Mouse (Mus musculus) embryonic facial prominence, embryonic 15.5 days (tissue): ENCODE data around the gene Intu. TPM values are rescaled to one million over a fixed set of nuclear protein-coding genes. Genes with fewer than 3 reads are reported as not detected.

ENCODE experiments used
- ATAC-seq: fragments of 200-750 bp; cut with Nextera tagmentation; 2 replicates; pipeline ENCODE4 v1.8.0; 2017; ENCODE audit warnings: low read depth, moderate TSS enrichment; ENCODE audit not compliant: insufficient number of reproducible peaks, low FRiP score, low TSS enrichment
- H3K27ac ChIP-seq: fragments of 300-500 bp; sonication (generic); replicated peaks from 2 replicates; pipeline ENCODE4 v1.5.1; 2015; ENCODE audit warnings: mild to moderate bottlenecking, inconsistent platforms
- H3K27me3 ChIP-seq: fragments of 300-500 bp; sonication (generic); 2 replicates; pipeline ENCODE4 v1.6.1; 2015; ENCODE audit warnings: inconsistent platforms
- H3K36me3 ChIP-seq: fragments of 300-500 bp; sonication (generic); 2 replicates; pipeline ENCODE4 v1.6.1; 2015; ENCODE audit warnings: mild to moderate bottlenecking, inconsistent platforms
- H3K4me1 ChIP-seq: fragments of 300-500 bp; sonication (generic); 2 replicates; pipeline ENCODE4 v1.6.1; 2015; ENCODE audit warnings: inconsistent platforms
- H3K4me2 ChIP-seq: fragments of 300-500 bp; sonication (generic); replicated peaks from 2 replicates; pipeline ENCODE4 v1.6.1; 2015; ENCODE audit warnings: mild to moderate bottlenecking, inconsistent platforms
- H3K4me3 ChIP-seq: fragments of 300-500 bp; sonication (generic); replicated peaks from 2 replicates; pipeline ENCODE4 v1.5.1; 2015; ENCODE audit warnings: mild to moderate bottlenecking, inconsistent platforms
- H3K9ac ChIP-seq: fragments of 300-500 bp; sonication (generic); 2 replicates; pipeline ENCODE4 v1.6.1; 2015; ENCODE audit warnings: inconsistent platforms
- H3K9me3 ChIP-seq: fragments of 300-500 bp; sonication (generic); replicated peaks from 2 replicates; pipeline ENCODE4 v1.6.1; 2016; ENCODE audit warnings: inconsistent platforms
- WGBS: fragments of 180-500 bp; shearing (Covaris S2); methylation state at CpG from one replicate; pipeline ENCODE4 v1.1.7; 2015; 5-methylcytosine and 5-hydroxymethylcytosine counted together
- polyA plus RNA-seq: library from polyadenylated mRNA; unstranded; fragments of >200 nt; fragmentation: Nextera tagmentation; extraction: Ambion mirVana; gene quantifications from 2 replicates; pipeline ENCODE4 v1.2.1, GENCODE M21; 2015

Gene Intu
- polyA plus RNA-seq, 1 experiment from 2014 or later: 3.1 TPM

GRCm38 (mm10) chr3:40685855-40686515, 154.9 kb downstream of the Intu start:
- Histone ChIP-seq H3K9ac (no peak overlapping the region), H3K4me2 (no peak overlapping the region), H3K36me3 (0 out of 2 replicates have a peak, but pooled peaks cover under 1% of the 10 kb centered on the region), H3K27ac (no peak overlapping the region), H3K27me3 (no peaks in the 10 kb centered on the region), H3K9me3 (no peaks in the 10 kb centered on the region), H3K4me1 (peaks cover 14% of the 10 kb centered on the region), H3K4me3 (no peak overlapping the region)
- no peak for ATAC-seq
- WGBS: 11% methylated on average over 3 of the region's 3 CpGs

DNA sequence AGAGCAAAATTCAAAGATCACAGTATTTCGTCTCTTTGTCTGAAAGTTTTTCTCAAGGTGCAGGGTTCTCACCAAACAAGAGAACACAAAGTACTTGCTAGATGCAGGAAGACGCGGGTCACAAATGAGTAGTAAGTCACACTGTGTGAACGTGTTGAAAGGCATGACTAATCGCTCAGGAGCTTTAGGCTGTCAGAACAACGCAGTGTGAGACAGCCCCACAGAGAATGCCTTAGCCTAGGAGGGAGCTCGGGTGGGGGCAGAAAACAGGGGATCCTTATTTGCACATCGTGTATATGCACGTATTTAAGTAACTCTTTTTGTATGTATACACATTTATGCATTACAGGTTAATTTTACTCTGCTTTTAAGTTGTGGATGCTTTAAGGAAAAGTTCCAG, 155.8 kb downstream of the Intu start:
- WGBS: 18% methylated on average over 9 of the region's 9 CpGs
- Histone ChIP-seq H3K27me3 (no peaks in the 10 kb centered on the region), H3K4me1 (peaks cover 14% of the 10 kb centered on the region), H3K9me3 (no peaks in the 10 kb centered on the region), H3K4me2 (no peak overlapping the region), H3K4me3 (no peak overlapping the region), H3K27ac (0 out of 2 replicates have a peak overlapping the region, but pooled peaks have one; percentile 17), H3K9ac (no peak overlapping the region), H3K36me3 (no peaks in the 10 kb centered on the region)
- no peak for ATAC-seq

DNA sequence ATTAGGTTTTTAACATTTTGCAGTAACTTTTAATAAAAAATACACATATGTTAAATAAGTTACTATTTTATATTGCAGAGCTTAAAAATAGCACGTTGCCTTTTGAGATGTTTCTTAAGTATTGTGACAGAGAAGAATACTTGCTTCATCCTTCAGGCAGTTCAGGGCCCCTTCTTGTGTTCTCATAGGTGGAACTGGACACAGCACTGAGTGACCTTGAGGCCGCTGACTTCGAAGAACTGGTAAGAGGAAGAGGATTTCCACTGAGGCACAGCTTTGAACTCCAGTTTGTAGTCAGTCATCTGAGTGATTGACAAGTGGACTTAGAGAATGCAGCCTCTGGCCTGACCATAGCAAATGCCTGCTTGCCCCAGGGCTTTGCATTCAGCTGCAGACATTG, 156.5 kb downstream of the Intu start:
- H3K27ac ChIP-seq: no peak overlapping the region
- no peaks in the 10 kb centered on the region for H3K36me3 ChIP-seq
- H3K9me3 ChIP-seq: no peaks in the 10 kb centered on the region
- H3K9ac ChIP-seq: no peak overlapping the region
- peaks cover 14% of the 10 kb centered on the region for H3K4me1 ChIP-seq
- ATAC-seq: no peak
- H3K4me3 ChIP-seq: no peak overlapping the region
- no peak overlapping the region for H3K4me2 ChIP-seq
- 56% methylated on average over 3 of the region's 3 CpGs for whole genome bisulfite sequencing
- H3K27me3 ChIP-seq: no peaks in the 10 kb centered on the region

DNA sequence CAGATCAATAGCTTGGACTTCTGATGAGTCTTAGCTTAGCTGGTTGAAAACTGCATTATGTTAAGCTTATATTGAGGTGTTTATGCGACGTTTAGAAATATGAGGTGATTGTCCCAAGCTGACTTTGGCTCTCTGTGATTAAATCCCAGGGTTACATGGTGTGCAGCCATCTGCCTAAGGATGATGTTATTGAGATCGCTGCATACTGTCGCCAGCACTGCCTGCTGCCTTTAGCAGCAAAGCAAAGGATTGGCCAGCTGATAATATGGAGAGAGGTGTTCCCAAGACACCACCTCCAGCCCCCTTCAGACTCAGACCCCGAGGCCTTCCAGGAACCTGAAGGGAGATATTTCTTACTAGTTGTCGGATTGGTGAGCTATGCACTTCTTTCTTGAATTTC, 160.5 kb downstream of the Intu start:
- no peak overlapping the region for H3K4me3 ChIP-seq
- ATAC-seq: no peak
- H3K36me3 ChIP-seq: no peaks in the 10 kb centered on the region
- no peak overlapping the region for H3K9ac ChIP-seq
- H3K27me3 ChIP-seq: no peaks in the 10 kb centered on the region
- 81% methylated on average over 6 of the region's 6 CpGs for WGBS
- no peak overlapping the region for H3K4me2 ChIP-seq
- H3K27ac ChIP-seq: no peak overlapping the region
- peaks cover 6% of the 10 kb centered on the region; the same call in 1 of the 2 replicates for H3K4me1 ChIP-seq
- no peaks in the 10 kb centered on the region for H3K9me3 ChIP-seq

DNA sequence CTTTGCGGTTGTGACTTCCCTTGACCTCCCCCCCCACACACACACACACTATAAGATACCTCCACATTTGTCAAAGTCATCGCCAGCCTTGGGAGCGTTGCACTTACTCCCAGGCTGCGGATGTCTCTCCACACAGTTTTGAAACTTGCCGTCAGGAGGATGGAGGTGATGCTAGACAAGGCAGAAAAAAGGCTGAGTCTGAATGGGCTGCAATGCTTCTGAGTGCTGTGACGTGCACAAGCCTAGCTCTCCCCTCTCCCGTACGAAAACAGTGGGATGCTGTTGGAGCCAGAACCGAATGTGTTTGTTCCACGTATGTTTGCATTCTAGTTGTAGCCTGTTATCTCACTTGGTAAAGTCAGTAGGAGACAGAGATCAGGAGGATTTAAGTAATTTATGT, 162.3 kb downstream of the Intu start:
- Histone ChIP-seq H3K4me3 (no peak overlapping the region), H3K27ac (no peak overlapping the region), H3K4me2 (no peak overlapping the region), H3K9me3 (no peaks in the 10 kb centered on the region), H3K9ac (no peak overlapping the region), H3K27me3 (no peaks in the 10 kb centered on the region), H3K36me3 (0 out of 2 replicates have a peak, but pooled peaks cover 2% of the 10 kb centered on the region), H3K4me1 (no peaks in the 10 kb centered on the region)
- WGBS: 87% methylated on average over 10 of the region's 10 CpGs
- no peak for ATAC-seq

DNA sequence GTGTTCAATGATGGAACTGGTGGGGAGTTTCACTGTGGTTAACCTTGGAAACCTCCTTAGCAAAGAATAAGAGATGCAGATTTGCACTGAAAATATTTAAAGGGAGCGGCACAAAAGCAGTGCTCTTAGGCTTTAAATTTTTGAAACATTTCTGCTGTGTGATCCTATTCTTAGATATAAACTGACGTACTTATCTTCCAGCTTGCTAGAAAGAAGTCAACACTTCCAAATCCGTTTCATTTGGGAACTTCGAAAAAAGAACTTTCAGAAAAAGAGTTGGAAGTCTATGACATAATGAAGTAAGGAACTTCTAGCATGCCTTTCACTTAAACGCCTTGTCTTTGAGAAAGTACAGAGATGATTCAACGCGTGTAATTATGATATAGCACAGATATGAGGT, 162.9 kb downstream of the Intu start:
- H3K36me3 ChIP-seq: 0 out of 2 replicates have a peak, but pooled peaks cover 2% of the 10 kb centered on the region
- H3K9me3 ChIP-seq: no peaks in the 10 kb centered on the region
- no peak for ATAC-seq
- H3K9ac ChIP-seq: no peak overlapping the region
- WGBS: 72% methylated on average over 7 of the region's 7 CpGs
- no peaks in the 10 kb centered on the region for H3K27me3 ChIP-seq
- no peak overlapping the region for H3K4me3 ChIP-seq
- H3K4me1 ChIP-seq: no peaks in the 10 kb centered on the region
- H3K27ac ChIP-seq: no peak overlapping the region
- no peak overlapping the region for H3K4me2 ChIP-seq

DNA sequence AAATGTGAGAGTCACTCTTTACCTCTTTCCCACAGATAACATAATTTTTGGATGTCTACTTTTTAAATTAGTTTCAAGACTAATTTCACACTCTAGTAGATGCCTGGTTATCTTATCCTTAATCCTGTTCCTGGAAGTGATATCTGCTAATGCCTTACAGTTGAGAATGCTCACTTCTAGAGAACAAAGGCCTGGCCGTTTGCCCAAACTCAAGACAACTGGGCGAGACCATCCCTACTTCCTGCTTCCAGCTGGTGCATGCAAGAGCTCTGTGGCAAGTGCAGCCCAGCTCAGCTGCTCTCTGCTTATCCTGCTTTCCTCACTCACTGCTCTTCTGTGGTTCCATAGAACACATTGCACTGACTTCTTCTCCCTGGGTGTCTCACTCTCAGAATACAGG, 163.4 kb downstream of the Intu start:
- WGBS: 32% methylated on average over 2 of the region's 2 CpGs
- Histone ChIP-seq H3K9ac (no peak overlapping the region), H3K27ac (no peak overlapping the region), H3K4me2 (no peak overlapping the region), H3K4me3 (no peak overlapping the region), H3K36me3 (0 out of 2 replicates have a peak, but pooled peaks cover 2% of the 10 kb centered on the region), H3K9me3 (no peaks in the 10 kb centered on the region), H3K27me3 (no peaks in the 10 kb centered on the region), H3K4me1 (no peaks in the 10 kb centered on the region)
- peak; percentile 39; the same call in 1 of the 2 replicates for ATAC-seq

DNA sequence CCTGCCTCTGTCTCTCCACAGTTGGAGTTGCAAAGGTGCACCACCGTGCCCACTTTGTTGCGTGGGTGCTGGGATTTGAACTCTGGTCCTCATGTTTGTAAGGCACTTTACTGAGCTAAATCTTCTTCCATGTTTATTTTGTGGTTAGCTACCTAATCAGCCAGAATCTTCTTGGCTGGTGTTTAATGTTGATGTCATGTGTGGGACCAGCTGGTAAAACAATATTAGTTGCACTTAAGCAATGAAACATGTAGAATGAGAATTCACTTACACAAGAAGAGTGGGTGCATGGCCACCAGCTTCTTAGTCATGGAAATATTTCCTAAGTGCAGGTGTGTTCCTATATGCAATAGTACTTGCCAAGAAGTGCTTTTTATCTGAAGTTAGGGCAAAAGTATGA, 164.1 kb downstream of the Intu start:
- no peaks in the 10 kb centered on the region for H3K9me3 ChIP-seq
- H3K4me2 ChIP-seq: no peak overlapping the region
- no peak for ATAC-seq
- no peaks in the 10 kb centered on the region for H3K27me3 ChIP-seq
- 0 out of 2 replicates have a peak, but pooled peaks cover 6% of the 10 kb centered on the region for H3K36me3 ChIP-seq
- no peak overlapping the region for H3K9ac ChIP-seq
- H3K4me1 ChIP-seq: no peaks in the 10 kb centered on the region
- H3K4me3 ChIP-seq: no peak overlapping the region
- H3K27ac ChIP-seq: no peak overlapping the region
- WGBS: 97% methylated on average over 2 of the region's 2 CpGs

DNA sequence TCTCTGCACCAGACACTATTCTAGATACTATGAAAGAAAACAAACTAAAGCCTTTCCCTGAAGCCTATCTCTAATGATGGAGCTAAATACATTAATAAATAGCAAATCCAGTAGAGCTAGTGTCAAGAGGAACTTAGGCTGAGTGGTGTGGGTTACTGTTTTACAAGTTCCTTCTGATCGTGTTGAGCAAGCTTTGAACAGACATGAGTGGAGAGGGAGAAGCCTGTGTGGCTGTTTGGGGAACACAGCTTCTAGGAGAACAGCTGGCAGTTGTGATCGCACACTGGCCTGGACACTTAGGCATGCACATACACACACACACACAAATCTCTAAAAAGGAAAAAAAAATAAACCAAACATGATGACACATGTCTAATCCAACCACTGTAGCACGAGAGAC, 167.7 kb downstream of the Intu start:
- no peak for ATAC-seq
- 66% methylated on average over 3 of the region's 3 CpGs for WGBS
- Histone ChIP-seq H3K9me3 (no peaks in the 10 kb centered on the region), H3K27ac (no peak overlapping the region), H3K4me1 (no peaks in the 10 kb centered on the region), H3K36me3 (0 out of 2 replicates have a peak, but pooled peaks cover 6% of the 10 kb centered on the region), H3K4me2 (no peak overlapping the region), H3K9ac (no peak overlapping the region), H3K27me3 (no peaks in the 10 kb centered on the region), H3K4me3 (no peak overlapping the region)

DNA sequence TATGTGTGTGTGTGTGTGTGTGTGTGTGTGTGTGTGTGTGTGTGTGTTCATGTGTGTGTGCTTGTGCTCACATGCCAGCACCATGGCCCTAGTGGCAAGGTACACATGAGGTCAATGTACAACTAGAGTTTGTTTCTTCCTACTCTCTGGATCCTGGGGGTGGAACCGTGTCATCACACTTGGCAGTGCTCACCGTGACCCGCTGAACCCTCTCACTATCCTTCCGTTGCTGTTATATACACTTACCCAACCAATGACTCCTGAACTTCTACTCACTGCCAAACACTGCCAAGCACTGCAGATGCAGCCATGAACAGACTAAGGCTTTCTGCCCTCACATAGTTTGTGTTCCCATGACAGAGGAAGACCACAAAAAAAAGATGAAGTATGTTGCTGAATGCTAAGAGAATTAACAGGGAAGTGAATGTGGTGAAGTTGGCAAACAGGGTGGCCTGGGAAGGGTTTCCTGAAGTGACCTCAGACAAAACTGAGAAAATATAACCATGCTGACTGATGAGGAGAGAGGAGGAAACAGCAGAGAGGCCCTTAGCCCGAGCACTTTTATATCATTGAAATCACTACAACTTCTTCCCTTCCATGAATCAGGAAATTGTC, 173.8 kb downstream of the Intu start:
- Histone ChIP-seq H3K9me3 (no peaks in the 10 kb centered on the region), H3K4me2 (no peak overlapping the region), H3K36me3 (0 out of 2 replicates have a peak, but pooled peaks cover 2% of the 10 kb centered on the region), H3K4me1 (no peaks in the 10 kb centered on the region), H3K9ac (no peak overlapping the region), H3K4me3 (no peak overlapping the region), H3K27me3 (no peaks in the 10 kb centered on the region), H3K27ac (no peak overlapping the region)
- ATAC-seq: no peak
- WGBS: 75% methylated on average over 5 of the region's 5 CpGs

GRCm38 (mm10) chr3:40708655-40709054, 177.6 kb downstream of the Intu start, which contains the start of gene Slc25a31:
Gene Slc25a31, plus strand, starts transcription at chr3:40708855.
- H3K4me1 ChIP-seq: no peaks in the 10 kb centered on the region
- no peak within 1 kb of the TSS for H3K4me2 ChIP-seq
- no peak within 1 kb of the TSS for H3K9ac ChIP-seq
- H3K27ac ChIP-seq: no peak within 1 kb of the TSS
- ATAC-seq: no peak
- no peaks in the 10 kb centered on the region for H3K9me3 ChIP-seq
- H3K4me3 ChIP-seq: no peak within 1 kb of the TSS
- H3K36me3 ChIP-seq: no peaks in the 10 kb centered on the region
- no peaks in the 10 kb centered on the region for H3K27me3 ChIP-seq
- 90% methylated on average over 30 of the region's 30 CpGs for WGBS
